11 mouse cellular contexts compared by ENCODE assay signal in genomic region chr12:17175124-17175523, GRCm38 (mm10). TPM values are rescaled to one million over a fixed set of nuclear protein-coding genes. Genes with fewer than 3 reads are reported as not detected.
DNase-seq lines count a peak whose midpoint lies in the region; ATAC-seq and TF ChIP-seq lines count a peak whose summit lies in the region.
"Had no signal": no experiment of that assay in that cellular context is flagged by ENCODE, and none has a peak within 500 bp of the region (broad histone marks: within the 10 kb centered on the region; RNA-seq: fewer than 3 reads in every experiment).

No protein-coding gene starts in this region.

- H3K4me2 ChIP-seq in heart, postnatal 0 days (ENCODE audit: low read depth, low read length): peak overlapping the region; percentile 81; the same call in 1 of the 2 replicates
- peak overlapping the region; percentile 98 for H3K4me2 ChIP-seq in embryonic facial prominence, embryonic 14.5 days (ENCODE audit: low read depth, low read length)
- H3K4me2 ChIP-seq in intestine, embryonic 14.5 days (ENCODE audit: low read length): peak overlapping the region; percentile 96
- H3K4me2 ChIP-seq in neural tube, embryonic 12.5 days (replicated peaks): peak overlapping the region; percentile 96

- no peak overlapping the region for H3K9ac ChIP-seq in heart, postnatal 0 days (replicated peaks; ENCODE audit: low read depth, low read length)
- H3K9ac ChIP-seq in embryonic facial prominence, embryonic 14.5 days (ENCODE audit: low read depth, low read length): no peak overlapping the region
- H3K9ac ChIP-seq in intestine, embryonic 14.5 days (ENCODE audit: low read length): no peak overlapping the region
- H3K9ac ChIP-seq in neural tube, embryonic 12.5 days: no peak overlapping the region

- H3K27me3 ChIP-seq in heart, postnatal 0 days (ENCODE audit: control insufficient read depth, insufficient read depth, low read length): peaks cover 38% of the 10 kb centered on the region
- H3K27me3 ChIP-seq in embryonic facial prominence, embryonic 14.5 days (replicated peaks; ENCODE audit: control insufficient read depth, insufficient read depth, low read length): peaks cover 23% of the 10 kb centered on the region
- H3K27me3 ChIP-seq in intestine, embryonic 14.5 days (replicated peaks; ENCODE audit: control insufficient read depth, insufficient read depth, low read length): peaks cover 27% of the 10 kb centered on the region
- peaks cover 23% of the 10 kb centered on the region for H3K27me3 ChIP-seq in neural tube, embryonic 12.5 days (replicated peaks)

- H3K4me3 ChIP-seq in heart, postnatal 0 days (ENCODE audit: low read depth, low read length): peak overlapping the region; percentile 47
- peak overlapping the region; percentile 51 for H3K4me3 ChIP-seq in embryonic facial prominence, embryonic 14.5 days (ENCODE audit: low read depth, low read length)
- peak overlapping the region; percentile 44; the same call in 1 of the 2 replicates for H3K4me3 ChIP-seq in intestine, embryonic 14.5 days (ENCODE audit: low read depth, low read length)
- H3K4me3 ChIP-seq in neural tube, embryonic 12.5 days: 0 out of 2 replicates have a peak overlapping the region, but pooled peaks have one; percentile 47
- H3K4me3 ChIP-seq in lung, adult 2 months (replicated peaks; ENCODE audit: extremely low read depth, low read depth, low read length): no peak overlapping the region

- no peak for TF ChIP-seq EP300 in heart, postnatal 0 days (IDR thresholded peaks at IDR 0.05; ENCODE audit: low read depth)

- peaks cover 9% of the 10 kb centered on the region for H3K4me1 ChIP-seq in heart, postnatal 0 days (ENCODE audit: control insufficient read depth, insufficient read depth)
- peaks cover 8% of the 10 kb centered on the region; the same call in 1 of the 2 replicates for H3K4me1 ChIP-seq in embryonic facial prominence, embryonic 14.5 days (ENCODE audit: control insufficient read depth, insufficient read depth, low read length)
- H3K4me1 ChIP-seq in intestine, embryonic 14.5 days (replicated peaks; ENCODE audit: control insufficient read depth, insufficient read depth, low read length): peaks cover 9% of the 10 kb centered on the region; the same call in 1 of the 2 replicates
- peaks cover 18% of the 10 kb centered on the region; the same call in 1 of the 2 replicates for H3K4me1 ChIP-seq in neural tube, embryonic 12.5 days
- no peaks in the 10 kb centered on the region for H3K4me1 ChIP-seq in lung, adult 2 months (ENCODE audit: control insufficient read depth, insufficient read depth, low read length)

- 65% methylated on average over 20 of the region's 20 CpGs for WGBS in heart, postnatal 0 days
- WGBS in embryonic facial prominence, embryonic 14.5 days: 77% methylated on average over 20 of the region's 20 CpGs
- WGBS in intestine, embryonic 14.5 days: 75% methylated on average over 20 of the region's 20 CpGs
- 80% methylated on average over 20 of the region's 20 CpGs for WGBS in neural tube, embryonic 12.5 days
- WGBS in lung, adult 2 months: 66% methylated on average over 20 of the region's 20 CpGs

- no peaks in the 10 kb centered on the region for H3K9me3 ChIP-seq in heart, postnatal 0 days (replicated peaks; ENCODE audit: control insufficient read depth, low read length)
- H3K9me3 ChIP-seq in embryonic facial prominence, embryonic 14.5 days (ENCODE audit: control insufficient read depth, low read length): no peaks in the 10 kb centered on the region
- H3K9me3 ChIP-seq in intestine, embryonic 14.5 days (ENCODE audit: control insufficient read depth, low read length): no peaks in the 10 kb centered on the region
- peaks cover 4% of the 10 kb centered on the region; the same call in 1 of the 2 replicates for H3K9me3 ChIP-seq in neural tube, embryonic 12.5 days

- intact Hi-C loops in heart, postnatal 36 days (cut with DNase I): no loop called here

- DNase-seq in heart, postnatal 0 days (ENCODE audit: low spot score): no peak
- no peak for DNase-seq in heart, postnatal 36 days
- no peak for DNase-seq in embryonic facial prominence, embryonic 14.5 days (ENCODE audit: low spot score)
- no peak for DNase-seq in intestine, embryonic 14.5 days (ENCODE audit: low spot score)
- no peak for DNase-seq in testis, postnatal 14 days (ENCODE audit: low spot score)
- DNase-seq in right cerebral cortex, postnatal 25 days: no peak
- no peak for DNase-seq in lung, adult 2 months
- DNase-seq: cerebellum, postnatal 36 days; gastrocnemius, postnatal 36 days had no signal

- no peak overlapping the region for H3K27ac ChIP-seq in heart, postnatal 0 days (ENCODE audit: low read depth)
- no peak overlapping the region for H3K27ac ChIP-seq in embryonic facial prominence, embryonic 14.5 days (replicated peaks; ENCODE audit: low read depth, low read length)
- no peak overlapping the region for H3K27ac ChIP-seq in intestine, embryonic 14.5 days (ENCODE audit: low read depth)
- no peak overlapping the region for H3K27ac ChIP-seq in neural tube, embryonic 12.5 days

- ATAC-seq in heart, postnatal 0 days (ENCODE audit: insufficient read depth, low read depth): no peak
- ATAC-seq in embryonic facial prominence, embryonic 14.5 days (ENCODE audit: low read depth): no peak
- ATAC-seq in intestine, embryonic 14.5 days (replicated peaks; ENCODE audit: low FRiP score, low TSS enrichment, low read depth): no peak
- no peak for ATAC-seq in neural tube, embryonic 12.5 days (ENCODE audit: low FRiP score, low read depth)

- no peaks in the 10 kb centered on the region for H3K36me3 ChIP-seq in heart, postnatal 0 days (replicated peaks; ENCODE audit: control insufficient read depth, insufficient read depth, low read length)
- H3K36me3 ChIP-seq in embryonic facial prominence, embryonic 14.5 days (ENCODE audit: control insufficient read depth, insufficient read depth, low read length): no peaks in the 10 kb centered on the region
- H3K36me3 ChIP-seq in intestine, embryonic 14.5 days (ENCODE audit: control insufficient read depth, insufficient read depth, low read length): no peaks in the 10 kb centered on the region
- no peaks in the 10 kb centered on the region for H3K36me3 ChIP-seq in neural tube, embryonic 12.5 days

- no peak for TF ChIP-seq POLR2A in lung, adult 2 months (IDR thresholded peaks at IDR 0.05; ENCODE audit: borderline replicate concordance, extremely low read depth, low read depth, low read length)

- no peak for TF ChIP-seq CTCF in heart, postnatal 0 days (IDR thresholded peaks at IDR 0.05; ENCODE audit: low read depth)
- no peak for TF ChIP-seq CTCF in lung, adult 2 months (IDR thresholded peaks at IDR 0.05; ENCODE audit: insufficient read depth, low read length)

RNA-seq across cellular contexts. Expression of gene Kcnf1, which starts 1.6 kb away (rescaled TPM):
- total RNA-seq in heart, postnatal 0 days (2014; rRNA removed; ENCODE audit: low replicate concordance): 2.3 TPM in 1 of 2 replicates, not detected in the other
- polyA plus RNA-seq in heart, postnatal 0 days (2015; fragmentation: Nextera tagmentation; extraction: Ambion mirVana): 0.10 and 0.12 TPM in 2 replicates
- not detected for total RNA-seq in heart, postnatal 36 days (2021)
- 0.28 and 0.32 TPM in 2 replicates for polyA plus RNA-seq in embryonic facial prominence, embryonic 14.5 days (2014; fragmentation: Nextera tagmentation; extraction: Ambion mirVana)
- polyA plus RNA-seq in intestine, embryonic 14.5 days (2014; fragmentation: Nextera tagmentation; extraction: Ambion mirVana): 0.16 and 0.42 TPM in 2 replicates
- 1.3 and 1.7 TPM in 2 replicates for polyA plus RNA-seq in neural tube, embryonic 12.5 days (2016; fragmentation: Nextera tagmentation; extraction: Ambion mirVana)
- polyA plus RNA-seq in lung, adult 2 months (2012; rRNA removed): 0.85 and 1.0 TPM in 2 replicates
- total RNA-seq: megakaryocyte progenitor cell, adult 5-6 weeks had no signal
